Mouse (Mus musculus) layer of hippocampus, adult 11-12 months (tissue): ENCODE results near the gene Samt2.
"Not testable (repeated sequence)": the region's sequence is repeated elsewhere in the genome, so short reads cannot be mapped to it uniquely, and the experiment has no call there.

ENCODE experiments used
- DNase-seq: peaks from one replicate; pipeline ENCODE4 v3.0.0; 2022; ENCODE audit warnings: low spot score

Gene Samt2

GRCm38 (mm10) chrX:154579260-154579659 is at the start of gene Samt2:
TSS of gene Samt2 (minus strand) at chrX:154579360.
- not testable (repeated sequence) for DNase-seq
